Mouse (Mus musculus) midbrain, embryonic 14.5 days (tissue): ENCODE results near the gene Dytn. TPM values are rescaled to one million over a fixed set of nuclear protein-coding genes. Genes with fewer than 3 reads are reported as not detected.
"Not testable (repeated sequence)": the region's sequence is repeated elsewhere in the genome, so short reads cannot be mapped to it uniquely, and the experiment has no call there.

Source experiments
- ATAC-seq: fragments of 200-750 bp; cut with Nextera tagmentation; 2 replicates; pipeline ENCODE4 v1.8.0; 2017; ENCODE audit warnings: moderate number of reproducible peaks, moderate library complexity; ENCODE audit not compliant: low FRiP score, low TSS enrichment
- DNase-seq: peaks from one replicate; pipeline ENCODE4 v3.0.0-alpha.2; 2015
- H3K27ac ChIP-seq: fragments of 300-500 bp; sonication (generic); replicated peaks from 2 replicates; pipeline ENCODE4 v1.5.1; 2014; ENCODE audit warnings: mild to moderate bottlenecking, low read depth, low read length, moderate library complexity
- H3K27me3 ChIP-seq: fragments of 300-500 bp; sonication (generic); 2 replicates; pipeline ENCODE4 v1.6.1; 2014; ENCODE audit warnings: low read length, control low read depth, mixed read lengths; ENCODE audit not compliant: control insufficient read depth, insufficient read depth
- H3K36me3 ChIP-seq: fragments of 300-500 bp; sonication (generic); 2 replicates; pipeline ENCODE4 v1.6.1; 2014; ENCODE audit warnings: low read length, control low read depth; ENCODE audit not compliant: control insufficient read depth, insufficient read depth
- H3K4me1 ChIP-seq: fragments of 300-500 bp; sonication (generic); 2 replicates; pipeline ENCODE4 v1.6.1; 2014; ENCODE audit warnings: mild to moderate bottlenecking, antibody characterized with exemption, low read length, control low read depth; ENCODE audit not compliant: control insufficient read depth, insufficient read depth
- H3K4me2 ChIP-seq: fragments of 300-500 bp; sonication (generic); 2 replicates; pipeline ENCODE4 v1.6.1; 2014; ENCODE audit warnings: mild to moderate bottlenecking, low read length, moderate library complexity
- H3K4me3 ChIP-seq: fragments of 300-500 bp; sonication (generic); replicated peaks from 2 replicates; pipeline ENCODE4 v1.5.1; 2014; ENCODE audit warnings: low read depth, low read length
- H3K9ac ChIP-seq: fragments of 300-500 bp; sonication (generic); replicated peaks from 2 replicates; pipeline ENCODE4 v1.6.1; 2014; ENCODE audit warnings: mild to moderate bottlenecking, low read length, moderate library complexity
- H3K9me3 ChIP-seq: fragments of 300-500 bp; sonication (generic); 2 replicates; pipeline ENCODE4 v1.6.1; 2016; ENCODE audit warnings: low read length, control low read depth, mixed read lengths; ENCODE audit not compliant: control insufficient read depth
- WGBS: fragments of 180-500 bp; shearing (Covaris S2); extraction: QIAGEN DNeasy Blood & Tissue Kit; methylation state at CpG from one replicate; pipeline ENCODE4 v1.1.7; 2014; 5-methylcytosine and 5-hydroxymethylcytosine counted together
- polyA plus RNA-seq: library from polyadenylated mRNA; unstranded; fragments of >200 nt; fragmentation: Nextera tagmentation; extraction: Ambion mirVana; gene quantifications from 2 replicates; pipeline ENCODE4 v1.2.1, GENCODE M21; 2014

The Dytn gene
- polyA plus RNA-seq, 1 experiment from 2014 or later, result not detected

DNA sequence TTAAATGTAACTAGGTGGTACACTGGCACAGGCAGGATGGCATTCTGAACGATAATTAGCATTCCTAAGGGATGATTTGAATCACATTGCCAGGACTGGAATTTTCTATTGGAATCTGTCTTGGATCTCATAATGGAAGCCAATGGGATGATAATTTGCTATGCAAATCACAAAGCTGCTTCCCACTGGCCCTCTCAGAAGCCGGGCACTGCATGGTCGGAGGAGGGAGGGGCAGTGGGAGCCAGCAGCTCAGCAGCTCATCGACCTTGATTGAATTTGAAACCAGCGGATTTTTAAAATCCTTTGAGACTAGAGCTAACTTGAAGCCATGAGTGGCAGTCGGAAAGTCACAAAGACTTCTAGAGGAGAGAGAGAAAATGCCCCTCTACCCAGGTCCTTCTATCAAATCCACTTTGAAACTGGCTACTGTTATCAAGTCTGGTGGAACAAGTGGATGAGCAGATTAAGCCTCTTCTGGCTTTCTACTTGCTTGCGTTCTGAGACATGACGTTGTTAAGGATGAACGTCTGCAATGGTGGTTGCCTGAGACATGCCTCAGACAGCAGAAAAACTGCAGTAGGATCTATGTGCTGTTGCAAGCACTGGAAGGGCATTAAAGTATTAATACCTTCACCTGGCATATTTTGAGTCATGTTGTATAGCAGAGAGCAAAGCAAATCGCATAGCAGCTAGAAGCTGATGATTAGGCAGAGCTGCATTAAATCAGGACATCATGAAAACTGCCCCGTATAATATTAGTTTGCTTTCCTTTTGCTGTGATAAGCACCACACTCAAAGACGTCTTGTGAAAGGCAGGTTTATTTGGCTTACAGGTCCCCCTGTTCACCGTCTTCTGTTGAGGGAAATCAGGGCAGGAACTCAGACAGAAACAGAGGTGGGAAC is 18.5 kb downstream of the Dytn start:
- ATAC-seq (peak; percentile 17; the same call in 1 of the 2 replicates), DNase-seq (peak; percentile 65)
- Histone ChIP-seq H3K36me3 (no peaks in the 10 kb centered on the region), H3K27ac (peak overlapping the region; percentile 53), H3K9me3 (no peaks in the 10 kb centered on the region), H3K27me3 (no peaks in the 10 kb centered on the region), H3K4me3 (peak overlapping the region; percentile 1), H3K9ac (no peak overlapping the region; the same call in 1 of the 2 replicates), H3K4me2 (peak overlapping the region; percentile 49), H3K4me1 (peaks cover 10% of the 10 kb centered on the region)
- WGBS, result 12% methylated on average over 13 of the region's 13 CpGs

DNA sequence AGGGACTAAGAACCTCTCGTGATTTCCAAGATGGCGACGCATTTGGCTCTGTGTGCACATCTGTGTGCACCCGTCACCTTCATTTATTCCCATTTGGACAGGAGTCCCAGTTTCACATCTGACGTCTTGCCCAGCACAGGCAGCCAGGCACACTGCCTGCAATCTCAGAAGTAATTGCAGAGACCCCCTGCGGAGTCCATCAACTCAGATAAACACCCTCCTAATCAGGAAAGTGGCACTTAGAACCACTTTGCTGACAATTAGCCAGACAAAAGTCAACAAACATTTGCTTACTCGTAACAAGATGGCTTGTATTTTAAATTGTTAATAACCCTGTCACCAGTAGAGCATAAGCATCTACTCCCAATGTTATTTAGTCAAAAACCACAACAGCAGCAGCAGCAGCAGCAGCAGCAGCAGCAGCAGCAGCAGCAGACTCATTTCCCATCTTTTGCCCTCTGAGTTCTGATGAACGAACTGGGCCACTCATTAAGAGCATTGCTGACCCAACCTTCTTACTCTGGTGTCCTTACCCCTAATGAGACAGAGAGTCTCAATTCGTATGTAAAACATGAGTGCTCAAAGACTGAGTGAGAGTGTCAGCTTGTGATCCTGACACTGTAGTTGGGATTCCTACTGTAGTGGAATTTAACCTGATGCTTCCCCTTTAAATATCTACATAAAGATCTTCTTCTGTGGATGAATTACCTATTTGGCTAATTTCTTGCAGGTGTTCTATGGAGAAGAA is 19.4 kb downstream of the Dytn start:
- peak overlapping the region; percentile 49 for H3K4me2 ChIP-seq
- H3K27me3 ChIP-seq, result no peaks in the 10 kb centered on the region
- H3K4me3 ChIP-seq, result no peak overlapping the region
- H3K9me3 ChIP-seq, result no peaks in the 10 kb centered on the region
- WGBS, result 46% methylated on average over 9 of the region's 9 CpGs
- ATAC-seq (no peak), DNase-seq (peak; percentile 34)
- no peak overlapping the region for H3K9ac ChIP-seq
- H3K36me3 ChIP-seq, result no peaks in the 10 kb centered on the region
- H3K4me1 ChIP-seq, result peaks cover 10% of the 10 kb centered on the region
- H3K27ac ChIP-seq, result no peak overlapping the region; the same call in 1 of the 2 replicates

DNA sequence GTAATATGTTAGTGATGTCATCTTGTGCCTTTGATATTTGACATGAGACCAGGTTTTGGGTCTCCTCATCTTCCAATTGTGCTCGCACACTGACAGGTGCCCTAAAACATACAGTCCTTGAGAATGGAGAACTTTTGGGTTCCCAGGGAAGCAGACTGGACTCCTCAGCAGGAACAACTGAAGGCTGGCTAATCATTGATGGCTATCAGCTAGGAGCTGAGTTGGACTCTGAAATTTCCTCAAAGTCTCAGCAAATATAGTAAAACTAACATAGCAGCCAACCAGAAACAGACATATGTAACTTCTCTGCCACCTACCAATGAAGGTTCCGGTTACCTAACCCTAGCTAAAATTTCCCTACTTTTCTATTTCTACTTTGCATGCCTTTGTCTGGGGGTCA is 20.6 kb downstream of the Dytn start:
- 99% methylated on average over 2 of the region's 2 CpGs for WGBS
- no peaks in the 10 kb centered on the region for H3K36me3 ChIP-seq
- DNase-seq (no peak), ATAC-seq (no peak)
- H3K9me3 ChIP-seq, result no peaks in the 10 kb centered on the region
- no peaks in the 10 kb centered on the region for H3K27me3 ChIP-seq
- H3K4me1 ChIP-seq, result peaks cover 10% of the 10 kb centered on the region
- H3K4me2 ChIP-seq, result no peak overlapping the region
- H3K27ac ChIP-seq, result no peak overlapping the region
- H3K9ac ChIP-seq, result no peak overlapping the region
- H3K4me3 ChIP-seq, result no peak overlapping the region

DNA sequence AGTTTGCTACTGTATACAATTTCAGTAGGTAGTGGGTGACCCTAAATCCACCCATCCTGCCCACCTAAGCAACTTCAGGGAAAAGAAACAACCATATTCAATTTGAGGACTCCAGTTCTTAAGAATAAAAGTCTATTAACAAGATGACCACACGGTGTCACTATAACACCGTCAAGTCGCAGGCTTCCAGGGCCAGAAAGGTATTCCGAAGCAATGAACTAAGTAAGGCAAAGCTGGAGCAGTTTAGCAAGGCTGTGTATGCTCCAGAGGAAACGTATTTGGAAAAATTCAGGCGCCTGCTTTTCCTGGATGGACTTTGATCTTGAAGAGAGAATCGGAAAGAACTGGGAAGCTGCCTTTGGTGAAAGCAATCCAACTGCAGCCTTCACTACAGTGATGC is 27.1 kb downstream of the Dytn start:
- DNase-seq (peak; percentile 92), ATAC-seq (no peak)
- no peak overlapping the region for H3K4me3 ChIP-seq
- H3K27ac ChIP-seq, result no peak overlapping the region
- no peaks in the 10 kb centered on the region for H3K36me3 ChIP-seq
- H3K9ac ChIP-seq, result no peak overlapping the region
- H3K4me1 ChIP-seq, result no peaks in the 10 kb centered on the region
- H3K4me2 ChIP-seq, result no peak overlapping the region
- H3K27me3 ChIP-seq, result no peaks in the 10 kb centered on the region
- 2% methylated on average over 7 of the region's 7 CpGs for WGBS
- no peaks in the 10 kb centered on the region for H3K9me3 ChIP-seq

DNA sequence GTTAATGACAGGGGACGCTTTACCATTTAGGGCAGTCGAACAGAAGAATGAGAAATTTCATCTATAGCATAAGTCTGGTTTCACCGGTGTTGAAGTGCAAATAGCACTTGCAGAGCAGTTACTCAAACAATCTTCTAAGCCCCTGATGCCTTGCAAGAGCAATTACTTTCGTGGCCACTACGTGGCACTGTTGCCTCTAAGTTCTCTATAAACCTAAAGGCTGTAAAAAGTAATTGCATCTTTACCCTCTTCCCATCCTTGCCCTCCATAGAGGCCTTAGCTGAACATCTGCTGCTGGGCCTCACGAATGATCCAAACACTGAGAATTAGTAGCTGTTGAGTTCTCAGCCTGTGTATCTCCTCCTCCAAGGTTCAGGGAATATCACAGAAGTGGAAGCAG is 28.7 kb downstream of the Dytn start:
- H3K27ac ChIP-seq, result no peak overlapping the region
- no peaks in the 10 kb centered on the region for H3K9me3 ChIP-seq
- H3K4me1 ChIP-seq, result no peaks in the 10 kb centered on the region
- no peaks in the 10 kb centered on the region for H3K36me3 ChIP-seq
- no peaks in the 10 kb centered on the region for H3K27me3 ChIP-seq
- ATAC-seq, result no peak
- no peak overlapping the region for H3K4me3 ChIP-seq
- H3K4me2 ChIP-seq, result no peak overlapping the region
- H3K9ac ChIP-seq, result no peak overlapping the region
- WGBS, result 16% methylated on average over 6 of the region's 6 CpGs
- DNase-seq, result peak; percentile 91

DNA sequence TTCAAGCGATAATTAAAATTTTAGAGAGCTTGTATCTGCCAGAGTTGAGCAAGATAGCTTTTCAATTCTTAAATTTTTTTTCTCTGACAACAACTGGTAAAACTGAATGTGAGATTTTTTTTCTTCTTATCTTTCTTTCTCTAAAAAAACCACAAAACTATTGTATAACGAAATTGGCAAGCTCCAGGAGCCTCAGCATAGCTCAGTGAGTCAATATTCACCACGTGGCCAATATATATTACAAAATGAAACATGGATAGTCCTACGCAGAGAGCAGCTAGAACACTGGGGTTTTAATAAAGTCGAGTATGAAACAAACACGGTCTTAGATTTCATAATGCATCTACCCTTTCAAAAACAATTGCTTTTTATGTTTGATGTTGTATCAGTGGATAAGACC is 46.8 kb downstream of the Dytn start:
- Histone ChIP-seq H3K4me2 (no peak overlapping the region), H3K36me3 (no peaks in the 10 kb centered on the region), H3K4me3 (no peak overlapping the region), H3K27ac (no peak overlapping the region), H3K4me1 (no peaks in the 10 kb centered on the region), H3K9me3 (no peaks in the 10 kb centered on the region), H3K27me3 (no peaks in the 10 kb centered on the region), H3K9ac (no peak overlapping the region)
- DNase-seq (no peak), ATAC-seq (no peak)
- 80% methylated on average over 6 of the region's 6 CpGs for WGBS

DNA sequence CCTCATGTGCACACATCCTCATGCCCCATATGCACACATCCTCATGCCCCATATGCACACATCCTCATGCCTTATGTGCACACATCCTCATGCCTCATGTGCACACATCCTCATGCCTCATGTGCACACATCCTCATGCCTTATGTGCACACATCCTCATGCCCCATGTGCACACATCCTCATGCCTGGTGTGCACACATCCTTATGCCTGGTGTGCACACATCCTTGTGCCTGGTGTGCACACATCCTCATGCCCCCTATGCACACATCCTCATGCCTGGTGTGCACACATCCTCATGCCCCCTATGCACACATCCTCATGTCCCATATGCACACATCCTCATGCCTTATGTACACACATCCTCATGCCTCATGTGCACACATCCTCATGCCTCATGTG is 56.3 kb downstream of the Dytn start:
- not testable (repeated sequence) for H3K27me3 ChIP-seq, H3K9me3 ChIP-seq, H3K9ac ChIP-seq, H3K4me1 ChIP-seq, H3K4me2 ChIP-seq, H3K36me3 ChIP-seq, H3K4me3 ChIP-seq, ATAC-seq, H3K27ac ChIP-seq, DNase-seq

DNA sequence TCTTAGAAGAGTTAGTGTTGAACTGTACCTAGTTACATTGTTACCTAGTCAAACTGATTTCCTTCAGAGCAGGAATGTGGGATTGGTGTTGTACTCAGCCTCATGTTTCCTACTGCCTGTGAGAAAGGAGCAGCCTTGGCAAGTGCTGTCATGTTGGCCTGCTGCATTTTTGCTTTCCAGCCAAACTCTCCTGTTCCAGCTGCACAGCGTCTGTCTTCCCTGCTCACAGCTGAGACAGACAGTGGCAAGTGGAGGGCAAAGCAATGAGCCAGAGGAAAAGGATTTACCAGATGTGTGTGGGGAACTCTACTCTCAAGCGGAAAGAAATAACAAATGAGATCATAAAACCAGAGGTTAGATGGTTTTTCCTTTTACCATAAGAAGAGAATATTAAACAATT is 58.5 kb downstream of the Dytn start:
- Histone ChIP-seq H3K9me3 (no peaks in the 10 kb centered on the region), H3K27ac (no peak overlapping the region), H3K27me3 (no peaks in the 10 kb centered on the region), H3K4me2 (no peak overlapping the region), H3K9ac (no peak overlapping the region), H3K36me3 (no peaks in the 10 kb centered on the region), H3K4me1 (no peaks in the 10 kb centered on the region), H3K4me3 (no peak overlapping the region)
- 65% methylated on average over 2 of the region's 2 CpGs for WGBS
- ATAC-seq (no peak), DNase-seq (no peak)
